In genomic region chr6:121064356-121065015, GRCm38 (mm10) we compare ENCODE assay signal across 7 mouse cellular contexts.
DNase-seq lines count a peak whose midpoint lies in the region; ATAC-seq and TF ChIP-seq lines count a peak whose summit lies in the region.

No protein-coding gene starts in this region.

- WGBS in neural tube, embryonic 14.5 days: 33% methylated on average over 17 of the region's 17 CpGs

- H3K27me3 ChIP-seq in E14TG2a.4 (ENCODE audit: insufficient read depth, low read length): no peaks in the 10 kb centered on the region
- no peaks in the 10 kb centered on the region for H3K27me3 ChIP-seq in neural tube, embryonic 14.5 days (ENCODE audit: control insufficient read depth, insufficient read depth, low read length)

- DNase-seq in ES-CJ7 (ENCODE audit: low read depth, low spot score): peak; percentile 93
- DNase-seq in forelimb bud, embryonic 11.5 days (ENCODE audit: low read depth, low spot score): peak; percentile 40
- DNase-seq in left cerebral cortex, postnatal 14 days (ENCODE audit: low spot score in 2 of 2): peak; percentile 46 to 56
- DNase-seq in urinary bladder, postnatal 25 days (ENCODE audit: low spot score): no peak
- DNase-seq in urinary bladder, postnatal 36 days (ENCODE audit: low spot score in 2 of 2): no peak

- peak overlapping the region; percentile 43 for H3K4me2 ChIP-seq in neural tube, embryonic 14.5 days (ENCODE audit: low read depth, low read length)

- H3K4me1 ChIP-seq in E14TG2a.4 (replicated peaks; ENCODE audit: low read depth, low read length): peaks cover 58% of the 10 kb centered on the region
- H3K4me1 ChIP-seq in neural tube, embryonic 14.5 days (ENCODE audit: control insufficient read depth, insufficient read depth, low read length): peaks cover 16% of the 10 kb centered on the region; the same call in 1 of the 2 replicates

- H3K4me3 ChIP-seq in E14TG2a.4 (replicated peaks; ENCODE audit: low read length): peak overlapping the region; percentile 51
- peak overlapping the region; percentile 8 for H3K4me3 ChIP-seq in neural tube, embryonic 14.5 days (ENCODE audit: low read depth, low read length)

- H3K36me3 ChIP-seq in E14TG2a.4 (ENCODE audit: insufficient read depth, low read length): no peaks in the 10 kb centered on the region
- H3K36me3 ChIP-seq in neural tube, embryonic 14.5 days (ENCODE audit: control insufficient read depth, insufficient read depth, low read length): no peaks in the 10 kb centered on the region

- H3K9me3 ChIP-seq in E14TG2a.4 (ENCODE audit: low read length): no peaks in the 10 kb centered on the region
- no peaks in the 10 kb centered on the region for H3K9me3 ChIP-seq in neural tube, embryonic 14.5 days (ENCODE audit: control insufficient read depth, low read length)

- peak overlapping the region; percentile 76 for H3K9ac ChIP-seq in neural tube, embryonic 14.5 days (replicated peaks; ENCODE audit: low read depth, low read length)

- peak overlapping the region; percentile 97 for H3K27ac ChIP-seq in neural tube, embryonic 14.5 days (ENCODE audit: low read depth, low read length)

- peak; percentile 92 for ATAC-seq in neural tube, embryonic 14.5 days (ENCODE audit: low read depth)

- TF ChIP-seq CTCF in E14TG2a.4 (conservative IDR thresholded peaks at IDR 0.05; ENCODE audit: low read length): no peak

- intact Hi-C loops in left cerebral cortex, postnatal 14 days (cut with DNase I): no loop called here

Comparison
In these comparisons a context has a peak if more than half of its experiments do, and no peak if none do; other contexts are left out.
1. DNase-seq: peak in ES-CJ7 (single experiment), forelimb bud, embryonic 11.5 days (single experiment) and left cerebral cortex, postnatal 14 days (2 of 2); none in urinary bladder, postnatal 25 days (single experiment) and urinary bladder, postnatal 36 days (0 of 2).